Mouse (Mus musculus): ENCODE results near the gene Satl1. TPM values are rescaled to one million over a fixed set of nuclear protein-coding genes. Genes with fewer than 3 reads are reported as not detected.
"Not testable (repeated sequence)": the region's sequence is repeated elsewhere in the genome, so short reads cannot be mapped to it uniquely, and the experiment has no call there.

Satl1 gene
- not detected for total RNA-seq (2021)

DNA sequence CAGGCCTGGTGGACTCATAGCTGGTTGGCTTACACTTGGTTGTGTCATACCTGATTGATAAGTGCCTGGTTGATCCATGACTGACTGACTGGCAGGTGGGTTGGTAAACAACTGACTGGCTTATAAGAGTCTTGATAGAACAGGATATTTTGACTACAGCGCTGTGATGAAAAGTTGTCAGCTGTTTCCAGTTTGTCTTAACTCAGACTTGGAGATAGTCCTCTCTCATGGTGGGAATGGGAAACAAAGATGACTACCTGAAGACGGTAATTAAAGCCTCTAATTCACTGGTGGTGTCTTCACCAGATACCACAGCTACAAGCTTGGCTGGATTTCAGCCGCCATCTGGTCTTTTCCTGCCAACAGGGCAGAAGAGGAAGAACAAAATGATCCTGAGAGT, at the start of gene Satl1:
Satl1 (minus strand) TSS at position 101 of the 400 bp plus-strand sequence.
- no peak for DNase-seq
- intact Hi-C loops (cut with DNase I) = no loop called here

GRCm38 (mm10) chrX:112438064-112438463, 31.5 kb upstream of the Satl1 start:
- no peak for DNase-seq
- intact Hi-C loops (cut with DNase I) = no loop called here

DNA sequence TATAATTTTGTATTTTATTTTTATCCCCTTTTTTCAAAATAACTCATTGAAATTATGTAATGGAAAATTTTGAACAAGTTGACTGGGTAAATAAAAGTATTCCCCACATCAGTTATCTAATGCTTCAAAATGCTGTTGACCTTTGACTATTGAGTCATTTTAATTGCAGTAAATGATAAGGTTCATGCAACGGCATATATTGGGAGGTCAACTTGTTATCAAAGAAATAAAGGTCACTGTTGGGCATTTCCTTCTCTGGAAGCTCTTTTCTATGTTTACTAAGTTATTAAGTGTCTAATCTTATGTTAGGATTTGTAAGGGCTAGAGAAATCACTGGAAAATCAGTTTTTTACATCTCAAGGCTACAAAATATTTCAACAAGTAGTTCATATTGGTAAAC, 31.0 kb upstream of the Satl1 start:
- intact Hi-C loops (cut with DNase I) = no loop called here
- DNase-seq = no peak

DNA sequence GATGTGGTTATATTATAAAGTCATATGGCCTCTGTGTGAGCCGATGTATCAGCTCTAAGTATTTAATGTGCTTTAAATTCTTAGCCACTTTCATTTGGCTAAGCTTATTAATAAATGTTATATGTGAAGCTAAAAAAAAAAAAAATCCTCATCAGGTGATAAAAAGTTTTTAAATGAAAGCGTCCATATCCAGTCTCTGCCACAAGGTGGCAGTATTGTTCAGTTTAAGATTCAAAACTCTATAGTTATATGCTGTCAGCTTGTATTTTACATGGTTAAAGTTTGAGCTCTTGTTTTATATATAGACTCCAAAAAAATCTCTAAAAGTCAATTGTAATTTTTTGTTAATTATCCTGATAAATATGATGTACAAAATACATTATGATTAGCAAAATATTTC, 16.4 kb upstream of the Satl1 start:
- intact Hi-C loops (cut with DNase I) = not testable (repeated sequence)
- DNase-seq = peak in 1 of 2 experiments; percentile 14

GRCm38 (mm10) chrX:112412309-112412708, 5.7 kb upstream of the Satl1 start:
- intact Hi-C loops (cut with DNase I) = no loop called here
- no peak for DNase-seq

DNA sequence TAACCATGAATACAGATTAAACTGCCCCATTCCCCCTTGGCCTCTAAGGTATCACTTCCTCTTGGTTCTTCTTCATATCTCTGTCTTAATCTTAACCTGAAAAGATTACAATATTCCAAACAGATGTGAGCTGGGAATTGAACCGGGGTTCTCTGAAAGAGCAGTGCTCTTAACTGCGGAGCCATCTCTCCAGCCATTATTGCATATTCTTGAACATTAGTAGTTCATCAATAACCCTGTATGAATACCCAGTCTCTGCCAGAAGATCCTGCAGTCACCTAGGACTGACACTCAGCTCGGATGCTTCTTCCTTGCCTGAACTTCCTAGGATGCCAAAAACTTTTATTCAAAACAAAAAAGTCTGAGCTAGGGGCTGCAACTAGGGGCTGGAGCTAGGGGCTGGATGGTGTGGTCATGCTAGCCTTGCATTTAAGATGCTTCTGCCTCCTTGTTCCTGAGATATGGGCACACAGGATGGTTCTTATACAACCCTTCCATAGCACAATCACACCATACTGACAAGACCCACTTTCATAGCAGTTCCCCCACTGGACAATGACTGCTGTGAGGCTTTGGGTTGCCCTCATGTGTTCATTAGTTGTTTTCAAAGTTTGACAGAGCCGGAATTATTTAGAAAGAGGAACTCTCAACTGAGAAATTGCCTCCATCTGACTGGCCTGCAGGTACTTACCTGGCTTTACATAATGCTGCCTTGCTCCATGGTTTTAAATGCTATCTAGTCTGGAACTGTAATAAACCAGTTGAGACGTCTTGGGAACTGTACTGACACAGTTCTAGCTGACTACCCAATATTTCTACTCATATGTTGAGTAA, 35.8 kb downstream of the Satl1 start:
- intact Hi-C loops (cut with DNase I) = not testable (repeated sequence)
- DNase-seq = peak; percentile 12 to 28

DNA sequence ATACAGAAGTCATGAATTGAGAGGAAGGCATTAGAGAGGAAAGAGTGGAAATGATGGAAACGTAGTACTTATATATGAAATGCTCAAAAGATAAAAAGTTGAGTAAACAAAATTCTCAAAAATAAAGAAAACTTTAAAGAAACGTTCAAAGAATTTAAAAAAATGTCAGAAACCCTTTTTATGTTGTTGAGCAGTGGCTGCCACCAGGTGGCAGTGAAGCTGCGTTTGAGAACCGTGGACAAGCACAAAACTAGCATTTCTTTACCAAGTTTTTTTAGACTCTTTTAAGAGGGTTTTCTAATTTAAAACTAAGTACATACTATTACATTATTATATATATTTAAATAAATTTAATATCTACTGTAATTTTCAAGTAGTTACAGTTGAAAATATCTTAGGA, 38.2 kb downstream of the Satl1 start:
- intact Hi-C loops (cut with DNase I) = no loop called here
- no peak for DNase-seq

DNA sequence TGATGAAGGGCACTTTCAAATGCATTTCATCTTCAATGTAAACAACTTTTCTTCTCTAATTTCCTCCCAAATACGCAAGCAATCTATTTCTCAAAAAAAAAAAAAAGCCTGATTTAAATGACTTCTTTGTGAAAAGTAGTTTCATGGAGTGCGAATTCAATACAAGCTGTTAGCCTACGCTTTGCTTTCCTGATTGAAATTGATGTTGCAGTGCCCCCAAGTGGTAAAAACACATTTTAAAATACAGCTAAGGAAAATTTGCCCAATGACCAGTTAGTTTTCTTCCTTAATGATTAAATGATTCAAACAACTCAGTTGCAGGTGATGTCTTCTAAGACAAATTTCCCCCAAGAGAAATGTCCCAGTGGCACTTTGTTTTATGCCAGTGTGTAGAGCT, 58.2 kb downstream of the Satl1 start:
- intact Hi-C loops (cut with DNase I) = loop anchor here (5.0 kb wide), 1 partner anchor 1151 kb away; no protein-coding TSS in a partner anchor
- peak; percentile 16 to 46 for DNase-seq

DNA sequence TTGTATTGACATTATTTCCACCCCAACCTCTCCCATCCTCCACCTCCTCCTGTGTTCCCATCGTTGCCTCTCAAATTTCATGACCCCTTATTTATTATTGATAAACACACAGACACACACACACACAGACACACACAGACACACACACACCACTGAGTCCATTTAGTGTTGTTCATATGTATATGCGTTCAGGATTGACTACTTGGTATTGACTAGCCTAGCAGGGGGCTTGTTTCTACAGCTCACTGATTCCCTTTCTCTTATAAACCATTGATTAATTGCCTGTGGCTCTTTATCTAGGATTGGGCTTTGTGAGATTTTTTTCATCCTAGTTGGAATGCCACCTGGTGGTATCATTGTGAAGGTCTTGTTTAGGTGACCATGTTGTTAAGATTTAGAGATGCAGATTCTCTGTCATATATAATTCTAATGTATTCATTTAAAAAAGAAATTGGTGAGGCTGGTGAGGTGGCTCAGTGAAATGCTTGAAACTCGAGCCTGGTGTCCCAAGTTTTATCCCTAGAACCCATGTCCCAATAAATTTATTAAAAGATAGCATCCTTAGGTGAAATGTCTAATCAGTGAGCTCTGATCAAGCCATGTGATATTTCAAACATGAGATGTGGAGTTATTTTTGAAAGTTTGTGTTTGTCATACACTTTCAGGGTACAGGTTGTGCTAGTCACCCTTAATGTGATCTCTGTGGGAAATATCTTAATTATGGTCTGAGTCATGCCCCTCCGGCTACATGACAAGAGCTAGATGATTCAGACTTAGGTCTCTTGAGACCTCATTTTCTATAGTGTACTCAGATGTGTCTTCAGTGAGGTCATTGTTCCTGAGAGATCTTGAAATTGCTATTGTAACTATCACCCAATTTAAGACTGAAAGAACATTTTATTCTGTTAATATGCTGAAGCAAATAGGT, 58.8 kb downstream of the Satl1 start:
- intact Hi-C loops (cut with DNase I) = loop anchor here (5.0 kb wide), 1 partner anchor 1150 kb away; no protein-coding TSS in a partner anchor

GRCm38 (mm10) chrX:112339486-112339885, 67.1 kb downstream of the Satl1 start:
- DNase-seq = no peak
- intact Hi-C loops (cut with DNase I) = no loop called here

More for the DNA sequence above, 58.8 kb downstream of the Satl1 start:
- no peak for DNase-seq

Other genes with a start within 250 kb of the Satl1 start
- gene 4933403O08Rik, start 167.7 kb downstream of the Satl1 start, total RNA-seq (2021) = not detected
- gene Apool, start 95.4 kb downstream of the Satl1 start, total RNA-seq (2021) = 10 to 100 TPM; 64.1 to 69.3 TPM
- not detected for gene 2010106E10Rik, start 88.5 kb upstream of the Satl1 start, total RNA-seq (2021)
- 1 to 10 TPM; 2.0 to 3.5 TPM for gene Zfp711, start 193.7 kb upstream of the Satl1 start, total RNA-seq (2021)

Measured in heart, postnatal 10 days (tissue).